Mouse (Mus musculus) kidney, postnatal 0 days (tissue): ENCODE measurements around the gene Mrap2. TPM values are rescaled to one million over a fixed set of nuclear protein-coding genes. Genes with fewer than 3 reads are reported as not detected.

Experiments used
- ATAC-seq: fragments of 200-750 bp; cut with Nextera tagmentation; replicated peaks from 2 replicates; pipeline ENCODE4 v1.8.0; 2017; ENCODE audit warnings: low read depth, moderate number of reproducible peaks, moderate TSS enrichment, moderate library complexity; ENCODE audit not compliant: low FRiP score
- DNase-seq: peaks from one replicate; pipeline ENCODE4 v3.0.0-alpha.2; 2016; ENCODE audit warnings: low spot score
- H3K27ac ChIP-seq: fragments of 300-500 bp; sonication (generic); 2 replicates; pipeline ENCODE4 v1.5.1; 2014; ENCODE audit warnings: mild to moderate bottlenecking
- H3K27me3 ChIP-seq: fragments of 300-500 bp; sonication (generic); 2 replicates; pipeline ENCODE4 v1.6.1; 2014; ENCODE audit warnings: low read length, mixed read lengths; ENCODE audit not compliant: insufficient read depth
- H3K36me3 ChIP-seq: fragments of 300-500 bp; sonication (generic); 2 replicates; pipeline ENCODE4 v1.6.1; 2014; ENCODE audit warnings: low read length, mixed read lengths; ENCODE audit not compliant: insufficient read depth
- H3K4me1 ChIP-seq: fragments of 300-500 bp; sonication (generic); replicated peaks from 2 replicates; pipeline ENCODE4 v1.6.1; 2014; ENCODE audit warnings: antibody characterized with exemption, low read length, mixed read lengths; ENCODE audit not compliant: insufficient read depth
- H3K4me2 ChIP-seq: fragments of 300-500 bp; sonication (generic); 2 replicates; pipeline ENCODE4 v1.6.1; 2014; ENCODE audit warnings: mild to moderate bottlenecking, low read length, moderate library complexity, mixed read lengths
- H3K4me3 ChIP-seq: fragments of 300-500 bp; sonication (generic); replicated peaks from 2 replicates; pipeline ENCODE4 v1.5.1; 2014; ENCODE audit warnings: low read depth, low read length
- H3K9ac ChIP-seq: fragments of 300-500 bp; sonication (generic); 2 replicates; pipeline ENCODE4 v1.6.1; 2014; ENCODE audit warnings: low read depth, low read length
- H3K9me3 ChIP-seq: fragments of 300-500 bp; sonication (generic); replicated peaks from 2 replicates; pipeline ENCODE4 v1.6.1; 2016; ENCODE audit warnings: low read length, inconsistent platforms, mixed read lengths
- CTCF ChIP-seq: IDR thresholded peaks from 2 replicates; pipeline ENCODE4 v1.5.1; 2016; ENCODE audit warnings: antibody characterized with exemption, low read depth, mild to moderate bottlenecking, moderate library complexity
- WGBS: fragments of 180-500 bp; shearing (Covaris S2); extraction: QIAGEN DNeasy Blood & Tissue Kit; methylation state at CpG from one replicate; pipeline ENCODE4 v1.1.7; 2014; 5-methylcytosine and 5-hydroxymethylcytosine counted together
- polyA plus RNA-seq: library from polyadenylated mRNA; unstranded; fragments of >200 nt; fragmentation: Nextera tagmentation; extraction: Ambion mirVana; gene quantifications from 2 replicates; pipeline ENCODE4 v1.2.1, GENCODE M21; 2015

The Mrap2 gene
- polyA plus RNA-seq, 1 experiment from 2014 or later: 0.05 TPM

DNA sequence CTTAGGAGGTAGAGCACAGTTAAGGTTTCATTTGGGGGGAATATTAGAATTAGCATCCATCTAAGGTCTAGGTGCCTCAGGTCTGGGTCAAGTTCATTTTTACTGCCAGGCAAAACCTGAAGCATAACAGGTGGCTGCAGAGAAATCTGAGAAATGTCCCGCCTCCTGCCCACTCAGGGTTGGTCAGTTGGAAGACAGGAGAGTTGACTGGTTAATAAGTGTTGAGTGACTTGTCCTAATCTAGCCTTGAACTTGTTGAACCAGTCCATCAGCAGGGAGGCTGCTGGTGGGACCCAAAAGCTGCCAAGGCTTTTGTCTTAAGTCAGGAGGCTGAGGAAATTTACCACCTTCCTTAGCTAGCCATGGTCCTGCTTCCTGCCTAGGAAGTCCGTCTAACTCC lies 3.8 kb downstream of the Mrap2 start:
- Histone ChIP-seq H3K9ac (no peak overlapping the region), H3K27me3 (peaks cover 18% of the 10 kb centered on the region), H3K4me1 (peaks cover 9% of the 10 kb centered on the region; the same call in 1 of the 2 replicates), H3K36me3 (no peaks in the 10 kb centered on the region), H3K4me2 (no peak overlapping the region), H3K9me3 (no peaks in the 10 kb centered on the region), H3K27ac (no peak overlapping the region), H3K4me3 (no peak overlapping the region)
- TF ChIP-seq CTCF: no peak
- peak; percentile 75; the same call in 1 of the 2 replicates for ATAC-seq
- DNase-seq: peak; percentile 38
- 60% methylated on average over 2 of the region's 2 CpGs for WGBS

DNA sequence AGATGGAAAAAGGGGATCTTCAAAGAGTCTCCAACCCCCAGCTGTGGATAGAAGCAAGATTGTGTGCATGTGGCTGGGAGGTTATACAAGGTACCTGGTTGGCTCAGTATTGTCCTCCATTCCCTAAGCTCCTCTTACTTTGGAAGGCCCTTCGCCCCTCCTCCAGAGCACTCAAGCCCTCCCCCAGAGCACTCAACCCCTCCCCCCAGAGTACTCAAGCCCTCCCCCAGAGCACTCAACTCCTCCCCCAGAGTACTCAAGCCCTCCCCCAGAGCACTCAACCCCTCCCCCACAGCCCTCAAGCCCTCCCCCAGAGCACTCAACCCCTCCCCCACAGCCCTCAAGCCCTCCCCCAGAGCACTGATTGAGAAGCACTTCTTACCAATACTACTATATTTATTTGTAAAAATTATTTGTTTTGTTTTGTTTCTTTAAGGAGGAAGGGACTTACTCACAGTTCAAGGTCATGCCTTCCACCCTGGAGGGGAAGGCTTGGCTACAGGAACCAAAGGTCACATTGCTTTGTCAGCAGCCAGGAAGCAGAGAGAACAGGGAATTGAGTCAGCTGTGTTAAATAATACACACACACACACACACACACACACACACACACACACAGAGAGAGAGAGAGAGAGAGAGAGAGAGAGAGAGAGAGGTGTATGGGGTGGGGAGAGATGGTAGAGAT lies 8.7 kb downstream of the Mrap2 start:
- Histone ChIP-seq H3K9ac (no peak overlapping the region), H3K9me3 (no peaks in the 10 kb centered on the region), H3K27me3 (no peaks in the 10 kb centered on the region), H3K27ac (no peak overlapping the region), H3K4me3 (no peak overlapping the region), H3K4me2 (no peak overlapping the region), H3K36me3 (no peaks in the 10 kb centered on the region), H3K4me1 (no peaks in the 10 kb centered on the region)
- DNase-seq: no peak
- TF ChIP-seq CTCF: no peak
- ATAC-seq: no peak
- WGBS: 100% methylated on average over 1 of the region's 1 CpGs

GRCm38 (mm10) chr9:87162559-87162958 lies 18.5 kb downstream of the Mrap2 start:
- no peak for TF ChIP-seq CTCF
- Histone ChIP-seq H3K9me3 (no peaks in the 10 kb centered on the region), H3K9ac (no peak overlapping the region), H3K4me2 (no peak overlapping the region), H3K4me3 (no peak overlapping the region), H3K4me1 (no peaks in the 10 kb centered on the region), H3K36me3 (no peaks in the 10 kb centered on the region), H3K27ac (no peak overlapping the region), H3K27me3 (no peaks in the 10 kb centered on the region)
- 59% methylated on average over 4 of the region's 4 CpGs for WGBS
- ATAC-seq (no peak), DNase-seq (no peak)

- ATAC-seq (no peak), DNase-seq (no peak)
- H3K4me2 ChIP-seq: no peak overlapping the region
- TF ChIP-seq CTCF: no peak
- no peak overlapping the region for H3K27ac ChIP-seq
- H3K36me3 ChIP-seq: no peaks in the 10 kb centered on the region
- no peak overlapping the region for H3K4me3 ChIP-seq
- H3K27me3 ChIP-seq: no peaks in the 10 kb centered on the region
- WGBS: 65% methylated on average over 9 of the region's 9 CpGs
- no peaks in the 10 kb centered on the region for H3K9me3 ChIP-seq
- no peaks in the 10 kb centered on the region for H3K4me1 ChIP-seq
- H3K9ac ChIP-seq: no peak overlapping the region
Measured at GRCm38 (mm10) chr9:87167001-87167830, 23.1 kb downstream of the Mrap2 start.

GRCm38 (mm10) chr9:87168051-87168450 lies 23.9 kb downstream of the Mrap2 start:
- Histone ChIP-seq H3K4me2 (no peak overlapping the region), H3K4me3 (no peak overlapping the region), H3K36me3 (no peaks in the 10 kb centered on the region), H3K27ac (no peak overlapping the region), H3K9me3 (no peaks in the 10 kb centered on the region), H3K27me3 (no peaks in the 10 kb centered on the region), H3K9ac (no peak overlapping the region), H3K4me1 (no peaks in the 10 kb centered on the region)
- 45% methylated on average over 3 of the region's 3 CpGs for WGBS
- DNase-seq: no peak
- ATAC-seq: no peak
- no peak for TF ChIP-seq CTCF

- no peak overlapping the region for H3K27ac ChIP-seq
- ATAC-seq (no peak), DNase-seq (no peak)
- H3K4me2 ChIP-seq: no peak overlapping the region
- H3K9me3 ChIP-seq: no peaks in the 10 kb centered on the region
- no peak overlapping the region for H3K9ac ChIP-seq
- H3K36me3 ChIP-seq: no peaks in the 10 kb centered on the region
- H3K27me3 ChIP-seq: no peaks in the 10 kb centered on the region
- WGBS: 87% methylated on average over 12 of the region's 12 CpGs
- no peaks in the 10 kb centered on the region for H3K4me1 ChIP-seq
- no peak overlapping the region for H3K4me3 ChIP-seq
- TF ChIP-seq CTCF: no peak
Measured at GRCm38 (mm10) chr9:87169144-87169543, 25.0 kb downstream of the Mrap2 start.
